Mouse (Mus musculus) ES-Bruce4 (cell line): ENCODE data around the gene Uevld.

Source experiments
- CTCF ChIP-seq: IDR thresholded peaks from one replicate; pipeline ENCODE4 v1.8.1; 2011; ENCODE audit warnings: low read depth, low read length
- EP300 ChIP-seq: IDR thresholded peaks from 2 replicates; pipeline ENCODE4 v1.6.1; 2011; ENCODE audit warnings: low read depth, low read length; ENCODE audit not compliant: insufficient read depth

GRCm38 (mm10) chr7:46958853-46959252 is 526 bp upstream of the Uevld start:
- TF ChIP-seq CTCF: no peak
- no peak for TF ChIP-seq EP300
